Mouse (Mus musculus): ENCODE measurements around the gene Cln5.

- TF ChIP-seq CTCF (IDR thresholded peaks at IDR 0.05; ENCODE audit: low read depth) (no peak), EP300 (IDR thresholded peaks at IDR 0.05; ENCODE audit: low read depth) (no peak)
These were observed 7.4 kb downstream of the Cln5 start for GRCm38 (mm10) chr14:103077272-103078005.

All from heart, postnatal 0 days (tissue).